Comparison of ENCODE assay signal across 8 mouse cellular contexts in genomic region chr17:33760255-33761165, GRCm38 (mm10). TPM values are rescaled to one million over a fixed set of nuclear protein-coding genes. Genes with fewer than 3 reads are reported as not detected.
DNase-seq lines count a peak whose midpoint lies in the region; ATAC-seq and TF ChIP-seq lines count a peak whose summit lies in the region.

Gene Rab11b, minus strand, starts transcription at chr17:33760530.

- TF ChIP-seq POLR2A in brain, embryonic 14.5 days (IDR thresholded peaks at IDR 0.05; ENCODE audit: borderline replicate concordance, extremely low read depth, insufficient read depth, insufficient read length, poor library complexity, severe bottlenecking), result no peak; the same call in 1 of the 2 replicates
- no peak for TF ChIP-seq POLR2A in liver, adult 2 months (IDR thresholded peaks at IDR 0.05; ENCODE audit: extremely low read depth, insufficient read depth, low read length)
- no peak for TF ChIP-seq POLR2A in myocyte (IDR thresholded peaks at IDR 0.05; ENCODE audit: insufficient read length, low read depth)

- peaks cover 53% of the 10 kb centered on the region for H3K4me1 ChIP-seq in erythroblast, embryonic 14.5 days (ENCODE audit: control insufficient read depth)
- H3K4me1 ChIP-seq in heart, embryonic 11.5 days (ENCODE audit: control insufficient read depth, insufficient read depth, low read length), result peaks cover 30% of the 10 kb centered on the region
- peaks cover 39% of the 10 kb centered on the region for H3K4me1 ChIP-seq in kidney, embryonic 16.5 days (ENCODE audit: insufficient read depth, low read length)
- H3K4me1 ChIP-seq in liver, adult 2 months (ENCODE audit: control insufficient read depth, insufficient read depth, low read length), result peaks cover 35% of the 10 kb centered on the region

- peak within 1 kb of the TSS; percentile 100 for H3K27ac ChIP-seq in heart, embryonic 11.5 days (ENCODE audit: low read depth, low read length)
- H3K27ac ChIP-seq in kidney, embryonic 16.5 days (ENCODE audit: low read length), result peak within 1 kb of the TSS; percentile 100
- H3K27ac ChIP-seq in liver, adult 2 months (replicated peaks; ENCODE audit: insufficient read depth, low read depth, low read length), result peak within 1 kb of the TSS; percentile 100

- TF ChIP-seq CTCF in C2C12 (IDR thresholded peaks at IDR 0.05; ENCODE audit: control insufficient read depth, insufficient read depth, insufficient read length), result no peak
- no peak for TF ChIP-seq CTCF in brain, embryonic 14.5 days (IDR thresholded peaks at IDR 0.05; ENCODE audit: borderline replicate concordance, extremely low read depth, insufficient read depth, insufficient read length)
- TF ChIP-seq CTCF in liver, adult 2 months (IDR thresholded peaks at IDR 0.05; ENCODE audit: low read depth, low read length), result no peak

- H3K79me3 ChIP-seq in C2C12 (ENCODE audit: low read depth), result peaks cover 35% of the 10 kb centered on the region

- no peaks in the 10 kb centered on the region for H3K9me3 ChIP-seq in erythroblast, embryonic 14.5 days (ENCODE audit: control insufficient read depth, low read length)
- no peaks in the 10 kb centered on the region for H3K9me3 ChIP-seq in heart, embryonic 11.5 days (replicated peaks; ENCODE audit: control insufficient read depth, low read length)
- no peaks in the 10 kb centered on the region for H3K9me3 ChIP-seq in kidney, embryonic 16.5 days (ENCODE audit: low read length)

- H3ac ChIP-seq in C2C12 (ENCODE audit: control insufficient read depth, insufficient read length, low read depth) (peak within 1 kb of the TSS; percentile 78), myocyte (ENCODE audit: control insufficient read depth, insufficient read length) (peak within 1 kb of the TSS; percentile 98)

- DNase-seq in brain, embryonic 14.5 days (ENCODE audit: low read depth), result peak; percentile 100
- DNase-seq in liver, adult 2 months (ENCODE audit: extremely low read depth, low read depth, low spot score), result peak; percentile 100
- peak; percentile 100 for DNase-seq in splenic B cell, adult 2 months (ENCODE audit: low read depth, low spot score)

- peak within 1 kb of the TSS; percentile 91 for H3K4me3 ChIP-seq in C2C12 (ENCODE audit: insufficient read depth, poor library complexity, severe bottlenecking)
- H3K4me3 ChIP-seq in erythroblast, embryonic 14.5 days (replicated peaks), result peak within 1 kb of the TSS; percentile 94
- peak within 1 kb of the TSS; percentile 89 for H3K4me3 ChIP-seq in heart, embryonic 11.5 days (ENCODE audit: low read depth, low read length)
- H3K4me3 ChIP-seq in kidney, embryonic 16.5 days (ENCODE audit: low read length), result peak within 1 kb of the TSS; percentile 74
- peak within 1 kb of the TSS; percentile 95 for H3K4me3 ChIP-seq in liver, adult 2 months (ENCODE audit: insufficient read depth, low read depth, low read length)
- H3K4me3 ChIP-seq in myocyte, result peak within 1 kb of the TSS; percentile 83

- H3K79me2 ChIP-seq in C2C12 (ENCODE audit: control insufficient read depth, insufficient read depth), result peaks cover 42% of the 10 kb centered on the region
- peaks cover 32% of the 10 kb centered on the region for H3K79me2 ChIP-seq in liver, adult 2 months (ENCODE audit: control insufficient read depth, insufficient read depth, low read length)
- H3K79me2 ChIP-seq in myocyte (ENCODE audit: control insufficient read depth, insufficient read depth), result peaks cover 38% of the 10 kb centered on the region

- H3K9ac ChIP-seq in heart, embryonic 11.5 days (ENCODE audit: low read depth, low read length), result peak within 1 kb of the TSS; percentile 99
- H3K9ac ChIP-seq in kidney, embryonic 16.5 days (replicated peaks; ENCODE audit: low read length), result peak within 1 kb of the TSS; percentile 98
- H3K9ac ChIP-seq in liver, adult 2 months (ENCODE audit: low read depth, low read length), result peak within 1 kb of the TSS; percentile 97

- ATAC-seq in heart, embryonic 11.5 days (replicated peaks; ENCODE audit: insufficient number of reproducible peaks, low FRiP score, low TSS enrichment), result peak; percentile 99
- peak; percentile 100 for ATAC-seq in kidney, embryonic 16.5 days (ENCODE audit: low FRiP score, low TSS enrichment)

- H3K27me3 ChIP-seq in C2C12 (ENCODE audit: control insufficient read depth, insufficient read depth, insufficient read length), result no peaks in the 10 kb centered on the region
- no peaks in the 10 kb centered on the region for H3K27me3 ChIP-seq in erythroblast, embryonic 14.5 days (ENCODE audit: control insufficient read depth)
- no peaks in the 10 kb centered on the region for H3K27me3 ChIP-seq in heart, embryonic 11.5 days (ENCODE audit: control insufficient read depth, insufficient read depth, low read length)
- no peaks in the 10 kb centered on the region for H3K27me3 ChIP-seq in kidney, embryonic 16.5 days (ENCODE audit: insufficient read depth, low read length)
- H3K27me3 ChIP-seq in liver, adult 2 months (ENCODE audit: control insufficient read depth, insufficient read depth, low read length), result no peaks in the 10 kb centered on the region
- no peaks in the 10 kb centered on the region for H3K27me3 ChIP-seq in myocyte (ENCODE audit: control insufficient read depth, insufficient read depth, insufficient read length)
- no peaks in the 10 kb centered on the region for H3K27me3 ChIP-seq in splenic B cell, adult 2 months (ENCODE audit: control insufficient read depth, insufficient read depth, low read length, poor library complexity, severe bottlenecking)

- WGBS in heart, embryonic 11.5 days (ENCODE audit: insufficient replicate concordance), result 2% methylated on average over 35 of the region's 35 CpGs
- 2% methylated on average over 35 of the region's 35 CpGs for WGBS in kidney, embryonic 16.5 days
- 1% methylated on average over 35 of the region's 35 CpGs for WGBS in liver, adult 2 months

- peaks cover 5% of the 10 kb centered on the region for H3K36me3 ChIP-seq in C2C12 (ENCODE audit: control insufficient read depth, insufficient read depth)
- peaks cover 38% of the 10 kb centered on the region for H3K36me3 ChIP-seq in erythroblast, embryonic 14.5 days (ENCODE audit: control insufficient read depth)
- no peaks in the 10 kb centered on the region for H3K36me3 ChIP-seq in heart, embryonic 11.5 days (ENCODE audit: control insufficient read depth, insufficient read depth, low read length)
- peaks cover 2% of the 10 kb centered on the region; the same call in 1 of the 2 replicates for H3K36me3 ChIP-seq in kidney, embryonic 16.5 days (ENCODE audit: insufficient read depth, low read length)
- no peaks in the 10 kb centered on the region for H3K36me3 ChIP-seq in liver, adult 2 months (ENCODE audit: control insufficient read depth, insufficient read depth, low read length)
- no peaks in the 10 kb centered on the region for H3K36me3 ChIP-seq in myocyte (ENCODE audit: control insufficient read depth, insufficient read depth)
- H3K36me3 ChIP-seq in splenic B cell, adult 2 months (ENCODE audit: control insufficient read depth, insufficient read depth, low read length, poor library complexity, severe bottlenecking), result no peaks in the 10 kb centered on the region

- peak within 1 kb of the TSS; percentile 85 for H3K4me2 ChIP-seq in heart, embryonic 11.5 days
- H3K4me2 ChIP-seq in kidney, embryonic 16.5 days (replicated peaks; ENCODE audit: low read depth, low read length), result peak within 1 kb of the TSS; percentile 90
- peak within 1 kb of the TSS; percentile 97 for H3K4me2 ChIP-seq in myocyte (ENCODE audit: low read depth)

TF ChIP-seq in C2C12, 6 proteins besides CTCF, POLR2A, EP300 and RAD21:
- TF ChIP-seq CEBPB (IDR thresholded peaks at IDR 0.05; ENCODE audit: low read depth) (no peak), MAX (IDR thresholded peaks at IDR 0.05) (no peak), USF1 (IDR thresholded peaks at IDR 0.05; ENCODE audit: low read depth) (no peak), MYOD1 (IDR thresholded peaks at IDR 0.05; ENCODE audit: control insufficient read depth, insufficient read length, low read depth) (no peak), FOSL1 (IDR thresholded peaks at IDR 0.05; ENCODE audit: insufficient read depth, low read length, poor library complexity, severe bottlenecking) (no peak), MYOG (IDR thresholded peaks at IDR 0.05; ENCODE audit: control insufficient read depth, extremely low read depth, insufficient read length) (no peak)

TF ChIP-seq in myocyte, 11 proteins besides CTCF, POLR2A, EP300 and RAD21:
- TF ChIP-seq USF1 (IDR thresholded peaks at IDR 0.05; ENCODE audit: low read depth) (no peak), MAX (IDR thresholded peaks at IDR 0.05; ENCODE audit: low read depth) (no peak), MYOD1 (IDR thresholded peaks at IDR 0.05; ENCODE audit: control insufficient read depth in 1 of 3, insufficient read length in 2 of 3, low read depth in 2 of 3) (no peak), MYOG (IDR thresholded peaks at IDR 0.05; ENCODE audit: control insufficient read depth in 1 of 3, insufficient read depth in 1 of 3, insufficient read length in 2 of 3, low read depth in 2 of 3) (no peak), E2F4 (IDR thresholded peaks at IDR 0.05; ENCODE audit: insufficient read depth) (no peak), TCF12 (IDR thresholded peaks at IDR 0.05; ENCODE audit: insufficient read depth, poor library complexity, severe bottlenecking) (no peak), SRF (IDR thresholded peaks at IDR 0.05; ENCODE audit: control insufficient read depth, insufficient read length, low read depth) (peak; percentile 93)

RNA-seq across cellular contexts. Expression of gene Rab11b, which starts in this region (rescaled TPM):
- polyA plus RNA-seq in C2C12 (2012; fragmentation: generic; extraction: Trizol), result 97.3 TPM
- polyA plus RNA-seq in brain, embryonic 14.5 days (2012; rRNA removed), result 633 and 642 TPM in 2 replicates
- polyA plus RNA-seq in erythroblast, embryonic 14.5 days (2012), result 26.5 and 41.4 TPM in 2 replicates
- polyA plus RNA-seq in heart, embryonic 11.5 days (2014; fragmentation: Nextera tagmentation; extraction: Ambion mirVana), result 254 and 285 TPM in 2 replicates
- 245 and 303 TPM in 2 replicates for polyA plus RNA-seq in kidney, embryonic 16.5 days (2015; fragmentation: Nextera tagmentation; extraction: Ambion mirVana)
- total RNA-seq in liver, adult 2 months (2014; rRNA removed), result 23.3 and 45.2 TPM in 2 replicates
- 168 and 177 TPM in 2 replicates for polyA plus RNA-seq in liver, adult 2 months (2012; rRNA removed)
- 126 TPM for polyA plus RNA-seq in myocyte (2012; fragmentation: generic; extraction: Trizol)

Comparison
In these comparisons a context has a peak if more than half of its experiments do, and no peak if none do; other contexts are left out.
1. Peak in every context shown above with its lines: DNase-seq, ATAC-seq, H3K4me3 ChIP-seq and H3K27ac ChIP-seq.